Mouse (Mus musculus) spleen, adult 2 months (tissue): ENCODE results near the gene Ucn2.

Source experiments
- CTCF ChIP-seq: fragments of 200-500 bp; IDR thresholded peaks from 2 replicates; pipeline ENCODE4 v1.5.1; 2011; ENCODE audit warnings: mild to moderate bottlenecking, inconsistent platforms; ENCODE audit not compliant: insufficient read depth, insufficient read length, insufficient replicate concordance; ENCODE audit errors: extremely low read depth
- POLR2A ChIP-seq: fragments of 200-500 bp; IDR thresholded peaks from 2 replicates; pipeline ENCODE4 v1.6.1; 2011; ENCODE audit warnings: low read depth, low read length, inconsistent platforms

DNA sequence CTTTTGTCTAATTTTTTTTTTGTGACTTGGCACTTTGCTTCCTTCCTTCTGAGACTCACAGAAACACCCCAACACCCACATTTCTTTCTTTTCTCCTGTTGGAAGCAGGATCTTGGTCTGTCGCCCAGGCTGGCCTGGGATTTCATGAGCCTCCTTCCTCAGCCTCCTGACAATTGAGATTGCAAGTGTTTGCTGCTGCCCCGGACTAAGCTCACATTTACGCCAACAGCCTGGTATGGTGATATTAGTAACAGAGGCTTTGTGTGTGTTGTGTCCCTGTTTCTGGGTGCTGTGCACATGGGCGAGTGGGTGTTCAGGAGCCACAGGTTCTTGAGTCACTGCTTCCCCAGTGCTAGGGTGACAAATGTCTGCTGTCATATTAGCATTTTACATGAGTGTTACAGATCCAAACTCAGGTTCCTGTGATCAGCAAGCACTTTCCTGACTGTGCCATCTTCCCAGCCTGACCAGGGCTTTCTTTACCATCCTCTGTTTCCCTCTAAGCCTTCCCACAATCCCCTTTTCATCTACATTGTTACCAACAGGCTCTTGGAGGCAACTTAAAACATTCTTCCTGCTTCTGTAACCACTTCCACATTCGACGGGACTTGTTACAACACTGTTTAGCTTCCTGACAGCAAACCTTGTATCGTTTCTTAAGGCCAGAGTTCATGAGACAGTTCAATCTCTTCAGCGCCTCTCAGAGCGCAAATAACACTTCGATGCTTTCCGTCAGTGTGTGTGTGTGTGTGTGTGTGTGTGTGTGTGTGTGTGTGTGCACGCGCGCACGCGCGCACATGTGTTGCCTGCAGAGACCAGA is 37.3 kb downstream of the Ucn2 start:
- no peak for TF ChIP-seq CTCF
- no peak for TF ChIP-seq POLR2A
